Mouse (Mus musculus) limb, embryonic 10.5 days (tissue): ENCODE data around the gene Klhdc7a. TPM values are rescaled to one million over a fixed set of nuclear protein-coding genes. Genes with fewer than 3 reads are reported as not detected.
A peak's percentile ranks its signal among the peaks of the same experiment; 100 is the strongest.

ENCODE experiments used
- DNase-seq: peaks from one replicate; pipeline ENCODE4 v3.0.0-alpha.2; 2017; ENCODE audit warnings: low spot score
- H3K27ac ChIP-seq: fragments of 300-500 bp; sonication (generic); 2 replicates; pipeline ENCODE4 v1.5.1; 2016; ENCODE audit warnings: mild to moderate bottlenecking
- H3K27me3 ChIP-seq: fragments of 300-500 bp; sonication (generic); 2 replicates; pipeline ENCODE4 v1.6.1; 2016; ENCODE audit warnings: low read depth, mild to moderate bottlenecking; ENCODE audit not compliant: poor library complexity, severe bottlenecking
- H3K36me3 ChIP-seq: fragments of 300-500 bp; sonication (generic); 2 replicates; pipeline ENCODE4 v1.6.1; 2016; ENCODE audit warnings: mild to moderate bottlenecking, moderate library complexity
- H3K4me1 ChIP-seq: fragments of 300-500 bp; sonication (generic); 2 replicates; pipeline ENCODE4 v1.6.1; 2016
- H3K4me3 ChIP-seq: fragments of 300-500 bp; sonication (generic); 2 replicates; pipeline ENCODE4 v1.5.1; 2016; ENCODE audit warnings: mild to moderate bottlenecking, moderate library complexity
- H3K9me3 ChIP-seq: fragments of 300-500 bp; sonication (generic); replicated peaks from 2 replicates; pipeline ENCODE4 v1.6.1; 2016; ENCODE audit warnings: mild to moderate bottlenecking
- WGBS: fragments of 180-500 bp; shearing (Covaris S2); methylation state at CpG from one replicate; pipeline ENCODE4 v1.1.7; 2016; 5-methylcytosine and 5-hydroxymethylcytosine counted together
- polyA plus RNA-seq: library from polyadenylated mRNA; unstranded; fragments of >200 nt; fragmentation: Nextera tagmentation; extraction: Ambion mirVana; gene quantifications from 2 replicates; pipeline ENCODE4 v1.2.1, GENCODE M21; 2016

Gene Klhdc7a
- polyA plus RNA-seq, 1 experiment from 2014 or later, result 0.11 TPM

- WGBS, result under 1% methylated on average over 20 of the region's 20 CpGs
- no peaks in the 10 kb centered on the region for H3K36me3 ChIP-seq
- peak overlapping the region; percentile 42 for H3K4me3 ChIP-seq
- H3K27me3 ChIP-seq, result no peaks in the 10 kb centered on the region
- no peak overlapping the region for H3K27ac ChIP-seq
- peaks cover 19% of the 10 kb centered on the region for H3K4me1 ChIP-seq
- no peaks in the 10 kb centered on the region for H3K9me3 ChIP-seq
- peak; percentile 52 for DNase-seq
Observed at GRCm38 (mm10) chr4:139950431-139950848, 17.4 kb downstream of the Klhdc7a start.

GRCm38 (mm10) chr4:139948591-139948990, 19.2 kb downstream of the Klhdc7a start:
- Histone ChIP-seq H3K4me3 (no peak overlapping the region), H3K36me3 (no peaks in the 10 kb centered on the region), H3K4me1 (peaks cover 25% of the 10 kb centered on the region), H3K9me3 (no peaks in the 10 kb centered on the region), H3K27me3 (no peaks in the 10 kb centered on the region), H3K27ac (no peak overlapping the region)
- 31% methylated on average over 7 of the region's 7 CpGs for WGBS
- no peak for DNase-seq

GRCm38 (mm10) chr4:139947341-139947740, 20.5 kb downstream of the Klhdc7a start:
- Histone ChIP-seq H3K27ac (no peak overlapping the region), H3K4me3 (no peak overlapping the region), H3K9me3 (no peaks in the 10 kb centered on the region), H3K27me3 (no peaks in the 10 kb centered on the region), H3K36me3 (no peaks in the 10 kb centered on the region), H3K4me1 (peaks cover 25% of the 10 kb centered on the region)
- 93% methylated on average over 2 of the region's 2 CpGs for WGBS
- no peak for DNase-seq

- Histone ChIP-seq H3K27ac (no peak overlapping the region), H3K36me3 (no peaks in the 10 kb centered on the region), H3K4me3 (no peak overlapping the region), H3K4me1 (0 out of 2 replicates have a peak, but pooled peaks cover 6% of the 10 kb centered on the region), H3K9me3 (no peaks in the 10 kb centered on the region), H3K27me3 (no peaks in the 10 kb centered on the region)
- no peak for DNase-seq
- 90% methylated on average over 2 of the region's 2 CpGs for WGBS
Observed at GRCm38 (mm10) chr4:139941831-139942230, 26.0 kb downstream of the Klhdc7a start.

- no peak overlapping the region for H3K27ac ChIP-seq
- 76% methylated on average over 3 of the region's 3 CpGs for WGBS
Observed at GRCm38 (mm10) chr4:139935557-139935956, 32.3 kb downstream of the Klhdc7a start.

GRCm38 (mm10) chr4:139932970-139933801, 34.6 kb downstream of the Klhdc7a start:
- no peak overlapping the region for H3K4me3 ChIP-seq
- H3K4me1 ChIP-seq, result no peaks in the 10 kb centered on the region
- no peak for DNase-seq
- no peaks in the 10 kb centered on the region for H3K36me3 ChIP-seq
- 83% methylated on average over 18 of the region's 18 CpGs for WGBS
- H3K27me3 ChIP-seq, result peaks cover 39% of the 10 kb centered on the region
- H3K9me3 ChIP-seq, result no peaks in the 10 kb centered on the region
- H3K27ac ChIP-seq, result no peak overlapping the region

More at GRCm38 (mm10) chr4:139935557-139935956, 32.3 kb downstream of the Klhdc7a start:
- no peaks in the 10 kb centered on the region for H3K9me3 ChIP-seq
- H3K36me3 ChIP-seq, result no peaks in the 10 kb centered on the region
- no peaks in the 10 kb centered on the region for H3K4me1 ChIP-seq
- DNase-seq, result no peak
- no peak overlapping the region for H3K4me3 ChIP-seq
- H3K27me3 ChIP-seq, result peaks cover 16% of the 10 kb centered on the region; the same call in 1 of the 2 replicates

GRCm38 (mm10) chr4:139931790-139932510, 35.9 kb downstream of the Klhdc7a start:
- Histone ChIP-seq H3K4me3 (no peak overlapping the region), H3K4me1 (no peaks in the 10 kb centered on the region), H3K27me3 (peaks cover 47% of the 10 kb centered on the region), H3K9me3 (no peaks in the 10 kb centered on the region), H3K27ac (no peak overlapping the region), H3K36me3 (no peaks in the 10 kb centered on the region)
- 40% methylated on average over 12 of the region's 12 CpGs for WGBS
- no peak for DNase-seq

- Histone ChIP-seq H3K4me3 (no peak overlapping the region), H3K27me3 (peaks cover 58% of the 10 kb centered on the region)
Observed at GRCm38 (mm10) chr4:139930885-139931284, 36.9 kb downstream of the Klhdc7a start.

GRCm38 (mm10) chr4:139926161-139926561, 41.7 kb downstream of the Klhdc7a start:
- H3K9me3 ChIP-seq, result no peaks in the 10 kb centered on the region
- no peak overlapping the region for H3K27ac ChIP-seq
- peak overlapping the region; percentile 43 for H3K4me3 ChIP-seq
- H3K27me3 ChIP-seq, result peaks cover 68% of the 10 kb centered on the region
- peaks cover 13% of the 10 kb centered on the region for H3K4me1 ChIP-seq
- WGBS, result 6% methylated on average over 11 of the region's 11 CpGs
- H3K36me3 ChIP-seq, result no peaks in the 10 kb centered on the region
- no peak for DNase-seq

More at GRCm38 (mm10) chr4:139930885-139931284, 36.9 kb downstream of the Klhdc7a start:
- peaks cover 6% of the 10 kb centered on the region for H3K4me1 ChIP-seq
- H3K9me3 ChIP-seq, result no peaks in the 10 kb centered on the region
- 49% methylated on average over 7 of the region's 7 CpGs for WGBS
- H3K36me3 ChIP-seq, result no peaks in the 10 kb centered on the region
- no peak overlapping the region for H3K27ac ChIP-seq
- DNase-seq, result no peak

GRCm38 (mm10) chr4:139925275-139926160, 42.3 kb downstream of the Klhdc7a start:
- whole genome bisulfite sequencing, result 19% methylated on average over 34 of the region's 34 CpGs
- Histone ChIP-seq H3K4me3 (peak overlapping the region; percentile 43), H3K27ac (no peak overlapping the region), H3K4me1 (peaks cover 13% of the 10 kb centered on the region), H3K9me3 (no peaks in the 10 kb centered on the region), H3K36me3 (no peaks in the 10 kb centered on the region), H3K27me3 (peaks cover 61% of the 10 kb centered on the region)
- DNase-seq, result no peak

- Histone ChIP-seq H3K4me3 (no peak overlapping the region), H3K4me1 (no peaks in the 10 kb centered on the region), H3K36me3 (no peaks in the 10 kb centered on the region), H3K27me3 (peaks cover 24% of the 10 kb centered on the region), H3K9me3 (no peaks in the 10 kb centered on the region), H3K27ac (no peak overlapping the region)
- WGBS, result 75% methylated on average over 7 of the region's 7 CpGs
- no peak for DNase-seq
Observed at GRCm38 (mm10) chr4:139916731-139917130, 51.1 kb downstream of the Klhdc7a start.
